Mouse (Mus musculus) heart, adult 10 weeks (tissue): ENCODE results near the gene Sgo2a. TPM values are rescaled to one million over a fixed set of nuclear protein-coding genes. Genes with fewer than 3 reads are reported as not detected.

Experiments used
- polyA plus RNA-seq: library from polyadenylated mRNA; stranded (reverse); fragments of 350-450 nt; fragmentation: Illumina TruSeq; extraction: RNeasy Lipid Tissue Mini Kit (QIAGEN cat#74804); gene quantifications from one replicate; pipeline ENCODE4 v1.2.3, GENCODE M21; 2014; ENCODE audit warnings: low read depth, low replicate concordance

The Sgo2a gene
- polyA plus RNA-seq: 7.1 TPM

DNA sequence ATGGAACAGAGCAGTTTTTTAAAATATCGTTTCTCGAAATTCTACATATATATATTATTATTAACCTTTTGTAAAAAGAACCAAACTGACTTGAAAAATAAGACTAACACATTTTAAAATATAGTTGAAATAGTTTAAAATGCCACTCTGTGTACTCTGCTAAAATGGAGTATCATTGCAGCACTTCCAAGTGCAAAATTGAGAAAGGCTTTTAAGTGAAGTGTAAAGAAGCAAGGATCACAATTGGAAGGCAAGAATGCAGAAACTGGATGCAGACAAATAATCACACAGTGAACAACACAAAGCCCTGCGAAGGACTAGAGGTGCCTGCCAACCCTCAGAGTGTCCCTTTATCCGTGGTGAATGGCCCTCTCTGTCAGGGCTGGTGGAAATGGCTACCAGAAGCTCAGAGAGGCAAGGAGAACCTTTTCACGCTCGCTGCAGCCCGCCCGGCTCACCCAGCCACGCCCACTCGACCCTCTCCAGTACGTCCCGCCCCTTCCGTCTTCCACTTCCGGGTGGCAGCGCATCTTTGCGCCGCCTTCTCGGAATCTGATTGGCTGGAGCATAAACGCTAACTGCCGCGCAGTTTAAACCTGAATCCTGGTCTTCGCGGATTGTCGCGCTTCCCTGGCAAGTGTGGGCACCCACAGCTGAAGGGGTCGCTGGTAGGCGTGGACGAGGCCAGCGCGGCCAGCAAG, at the start of gene Sgo2a:
Gene Sgo2a (plus strand): TSS at position 540 of the 701 bp plus-strand sequence.

DNA sequence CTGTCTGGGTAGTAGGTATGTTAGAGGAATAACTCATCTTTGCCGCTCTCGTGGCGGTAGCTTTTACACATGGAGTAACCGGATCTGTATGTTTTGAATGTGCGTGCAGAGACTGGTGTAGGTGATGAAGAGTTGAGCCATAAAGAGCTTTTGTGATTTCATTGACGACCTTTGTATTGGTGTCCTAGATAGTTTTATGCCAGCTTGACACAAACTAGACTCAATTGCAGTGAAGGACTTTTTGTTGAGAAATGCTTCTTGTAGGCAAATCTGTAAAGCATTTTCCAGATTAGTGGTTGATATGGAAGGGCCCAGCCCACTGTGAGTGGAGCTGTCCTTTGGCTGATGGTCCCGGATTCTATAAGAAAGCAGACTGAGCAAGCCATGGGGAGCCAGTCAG, 23.1 kb downstream of the Sgo2a start, which contains the start of gene Kctd18:
Gene Kctd18 (minus strand): TSS at position 101 of the 400 bp plus-strand sequence.

DNA sequence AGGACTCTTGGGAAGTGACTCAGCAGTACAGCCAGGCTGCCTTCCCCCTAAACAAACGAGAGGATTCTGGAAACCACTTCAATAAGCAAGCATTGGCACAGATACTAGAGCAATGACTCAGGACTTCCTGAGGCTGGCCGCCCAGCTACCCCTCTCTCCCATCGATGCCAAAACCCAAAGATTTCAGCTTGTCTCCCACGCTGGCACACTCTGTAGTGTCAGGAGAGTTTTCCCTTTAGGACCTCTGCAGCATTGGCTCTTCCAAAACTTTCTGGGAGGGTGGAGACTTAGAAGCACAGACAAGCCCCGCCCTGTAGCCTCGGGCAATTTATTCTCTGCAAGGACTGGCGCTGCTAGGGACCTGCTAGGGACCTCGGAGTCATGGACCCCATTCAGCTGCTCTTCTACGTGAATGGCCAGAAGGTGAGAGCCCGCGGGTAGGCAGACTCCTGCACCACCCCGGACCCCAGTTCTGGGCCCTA, 33.9 kb downstream of the Sgo2a start, which contains the start of gene Aox1:
Gene Aox1 (plus strand): TSS at position 296 of the 482 bp plus-strand sequence.

Other genes starting within 250 kb of the Sgo2a start
- 12.8 TPM for gene Spats2l, start 221.8 kb upstream of the Sgo2a start, polyA plus RNA-seq
- 9.3 TPM for gene Kctd18, start 23.0 kb downstream of the Sgo2a start, polyA plus RNA-seq
- 28.2 TPM for gene Aox1, start 34.0 kb downstream of the Sgo2a start, polyA plus RNA-seq
- 0.52 TPM for gene Aox3, start 117.2 kb downstream of the Sgo2a start, polyA plus RNA-seq
- gene Aox4, start 214.4 kb downstream of the Sgo2a start, polyA plus RNA-seq: not detected